Mouse (Mus musculus) spleen, postnatal 36 days (tissue): ENCODE measurements around the gene Jund.

Experiments
- DNase-seq, 2 experiments: peaks; one replicate each; pipeline ENCODE4 v3.0.0; 2022; ENCODE audit warnings: low spot score in 2 of 2, mixed read lengths in 1 of 2

Gene Jund

DNA sequence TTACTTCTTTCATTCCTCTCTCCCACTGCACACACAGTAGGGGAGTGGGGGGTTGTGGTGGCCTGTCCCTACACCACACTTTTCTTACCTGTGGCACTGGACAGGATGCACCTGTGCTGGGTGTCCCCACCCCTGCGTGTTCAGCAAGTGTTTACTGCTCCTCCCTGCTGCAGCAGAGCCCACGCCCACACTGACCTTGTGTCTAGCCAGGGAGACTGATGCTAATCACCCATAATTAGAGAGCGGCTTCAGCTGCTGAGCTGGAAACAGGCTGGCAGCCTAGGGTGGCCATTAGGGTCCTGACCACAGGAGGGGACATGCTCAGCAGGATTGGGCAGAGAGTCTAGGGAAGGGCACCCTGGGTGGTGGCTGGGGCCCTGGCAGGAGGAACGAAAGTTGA is 24.0 kb upstream of the Jund start:
- DNase-seq, result peak in 1 of 2 experiments; percentile 43

DNA sequence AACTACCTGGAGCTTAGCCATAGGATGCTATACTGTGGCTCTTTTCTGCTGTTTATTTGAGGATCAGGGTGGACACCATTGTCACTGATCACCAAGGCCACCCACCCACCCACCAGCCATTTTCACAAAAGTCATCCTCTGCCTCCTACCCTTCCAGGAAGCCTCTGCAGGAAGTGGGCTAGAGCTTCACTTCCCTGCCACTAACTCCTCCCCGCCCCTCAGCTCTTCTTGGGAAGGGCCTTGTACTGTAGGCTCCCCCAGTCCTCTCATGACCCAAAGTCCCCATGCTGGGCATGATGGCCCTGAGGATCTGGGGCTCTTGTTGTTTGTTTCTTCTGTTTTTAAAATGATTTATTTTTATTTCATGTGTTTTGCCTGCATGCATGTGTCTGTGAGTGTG is 23.4 kb upstream of the Jund start:
- DNase-seq, result peak; percentile 60 to 62

DNA sequence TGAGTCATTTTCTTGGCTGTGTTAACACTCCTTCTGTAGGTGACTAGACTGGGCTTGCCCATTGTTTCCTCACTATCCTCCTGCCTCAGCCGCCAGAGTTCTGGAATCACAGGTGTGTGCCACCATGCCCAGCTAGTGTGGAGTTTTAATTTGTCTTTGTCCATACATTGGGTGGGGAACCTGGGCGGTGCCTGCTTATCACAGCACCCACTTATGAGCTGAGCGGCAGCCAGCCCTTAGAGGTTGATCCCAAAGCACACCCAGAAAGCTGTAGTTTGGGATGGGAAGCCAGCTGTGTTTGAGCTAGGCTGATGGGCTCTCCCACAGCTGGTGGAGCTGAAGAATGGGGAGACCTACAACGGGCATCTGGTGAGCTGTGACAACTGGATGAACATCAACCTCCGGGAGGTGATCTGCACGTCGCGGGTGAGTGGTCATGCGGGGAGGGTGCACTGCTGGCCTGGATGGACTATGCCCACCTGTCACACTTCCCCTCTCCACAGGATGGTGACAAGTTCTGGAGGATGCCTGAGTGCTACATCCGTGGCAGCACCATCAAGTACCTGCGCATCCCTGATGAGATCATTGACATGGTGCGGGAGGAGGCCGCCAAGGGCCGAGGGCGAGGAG is 21.2 kb upstream of the Jund start:
- DNase-seq, result no peak

DNA sequence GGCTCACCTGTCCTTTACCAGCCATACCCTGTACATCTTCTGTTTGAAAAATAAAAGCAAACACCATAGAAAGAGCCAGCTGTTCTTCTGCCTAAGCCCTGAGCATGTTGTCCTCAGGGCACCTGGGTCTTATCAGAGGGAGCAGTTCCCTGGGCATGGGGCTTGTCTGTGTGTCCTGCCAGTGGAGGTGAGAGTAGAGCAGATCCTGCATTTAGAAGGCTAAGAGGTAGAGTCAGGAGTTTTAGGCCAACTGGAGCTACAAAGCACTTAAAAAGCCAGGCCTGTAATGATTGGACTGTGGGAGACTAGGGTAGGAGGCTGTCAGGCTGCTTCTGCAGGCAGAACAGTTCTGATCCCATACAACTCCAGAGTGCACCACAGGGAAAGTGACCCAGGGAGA is 20.1 kb upstream of the Jund start:
- no peak for DNase-seq

DNA sequence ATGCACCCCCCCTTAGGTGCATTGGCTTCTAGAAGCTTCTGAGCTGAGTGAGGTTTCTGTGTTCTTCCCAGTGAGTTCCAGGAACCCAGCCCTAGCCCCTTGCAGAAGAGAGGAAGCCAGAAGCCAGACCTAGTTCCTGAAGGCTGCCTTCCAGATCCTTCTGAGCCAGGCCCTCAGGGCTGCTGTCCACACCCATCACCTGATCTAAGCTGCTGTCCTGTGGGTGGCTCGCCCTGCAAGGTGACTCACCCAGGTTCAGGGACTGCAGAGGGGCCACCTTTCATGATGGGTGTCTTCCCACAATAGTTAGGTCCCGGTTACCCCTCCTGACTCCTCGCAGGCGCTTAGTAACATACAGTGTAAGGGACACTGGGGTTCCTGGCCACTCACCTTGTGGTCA is 19.3 kb upstream of the Jund start:
- no peak for DNase-seq

DNA sequence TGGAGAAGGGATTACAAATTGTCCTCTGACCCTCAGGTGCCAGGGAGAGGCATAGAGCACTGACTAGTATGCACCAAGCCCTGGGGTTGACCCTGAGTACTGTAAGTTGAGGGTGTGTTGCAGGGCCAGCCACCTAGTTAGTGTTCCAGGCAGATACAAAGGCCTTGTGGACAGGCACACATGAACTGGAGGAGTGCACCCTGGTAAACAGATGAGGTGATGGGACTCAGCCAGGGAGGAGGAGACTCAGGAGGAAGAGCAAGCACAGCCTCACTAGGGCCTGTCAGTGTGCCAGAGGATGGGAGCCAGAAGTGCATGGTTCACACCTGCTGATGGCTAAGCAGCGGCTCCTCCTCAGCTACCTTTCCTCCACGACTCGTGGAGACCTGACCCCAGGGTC is 18.7 kb upstream of the Jund start:
- no peak for DNase-seq

DNA sequence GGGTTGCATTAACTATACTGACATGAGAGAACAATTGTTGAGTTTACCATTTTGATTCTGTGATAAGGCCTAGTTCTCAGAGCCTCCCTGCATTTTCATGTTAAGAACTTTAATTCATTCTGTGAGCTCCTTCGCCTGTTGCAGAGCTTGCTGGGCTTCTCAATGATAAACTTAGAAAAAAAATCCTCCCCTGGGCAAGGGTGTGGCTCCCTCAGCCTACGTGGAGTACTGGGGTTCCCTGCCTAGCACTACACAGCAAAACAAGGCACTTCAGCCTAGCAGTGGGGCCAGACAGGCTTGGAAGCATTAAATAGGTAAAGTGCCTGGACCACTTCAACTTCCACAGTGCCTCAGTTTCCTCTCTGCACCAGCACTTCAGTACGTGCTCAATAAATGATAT is 17.3 kb upstream of the Jund start:
- DNase-seq, result no peak

DNA sequence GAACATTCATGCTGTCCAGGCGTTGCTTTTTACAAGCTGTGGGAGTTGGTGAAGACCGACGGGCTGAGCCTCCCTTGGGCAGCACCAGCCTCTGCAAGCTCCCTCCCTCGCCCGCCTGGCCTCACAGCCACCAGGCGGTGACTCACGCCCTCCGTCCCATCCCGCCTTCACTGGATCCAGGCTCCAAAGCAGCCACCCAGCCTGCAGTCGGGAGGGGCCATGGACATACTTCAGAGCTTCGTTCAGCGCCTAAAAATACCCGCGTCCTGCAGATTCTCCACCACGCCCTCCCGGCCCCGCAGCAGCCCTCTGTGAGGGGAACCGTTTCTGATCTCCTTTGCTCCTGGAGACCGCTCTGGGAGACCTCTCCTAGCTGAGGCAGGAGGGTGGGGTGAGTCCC is 16.6 kb upstream of the Jund start:
- DNase-seq, result no peak

DNA sequence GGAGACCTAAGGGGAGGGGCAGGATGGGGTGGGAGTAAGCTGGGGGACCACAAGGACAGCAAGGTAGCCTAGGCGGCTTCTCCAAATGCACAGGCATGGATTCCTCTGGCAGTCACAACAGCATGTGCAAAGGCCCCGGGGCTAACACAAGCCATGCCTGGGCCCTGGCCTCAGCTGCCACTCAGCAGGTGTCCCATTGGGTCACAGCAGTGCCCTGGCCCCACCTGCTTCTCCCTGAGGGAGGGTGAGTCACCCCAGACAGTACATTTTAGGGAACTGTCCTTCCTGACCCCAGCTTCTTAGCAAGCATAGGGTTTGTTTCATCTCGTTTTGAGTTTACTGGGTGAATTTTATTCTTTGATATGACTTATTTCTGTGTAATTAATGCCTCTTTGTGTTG is 16.1 kb upstream of the Jund start:
- no peak for DNase-seq

DNA sequence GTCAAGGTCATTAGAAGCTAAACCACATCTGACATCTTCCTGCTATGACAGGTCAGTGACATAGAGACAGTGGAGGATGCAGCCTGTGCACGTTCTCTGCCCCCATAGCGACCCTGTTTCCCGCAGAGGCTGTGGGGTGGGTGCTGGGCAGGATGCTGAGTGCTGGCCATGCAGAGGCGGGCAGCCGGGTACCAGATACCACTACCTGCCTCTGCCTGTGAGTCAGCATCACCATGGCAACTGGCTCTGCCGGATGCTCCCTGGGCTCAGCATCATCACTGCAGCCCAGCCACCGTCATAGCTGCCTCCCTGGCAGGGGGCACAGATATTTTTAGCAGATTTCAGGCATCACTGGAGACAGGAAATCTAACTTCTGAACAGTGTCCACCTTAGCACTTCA is 14.5 kb upstream of the Jund start:
- DNase-seq, result no peak

DNA sequence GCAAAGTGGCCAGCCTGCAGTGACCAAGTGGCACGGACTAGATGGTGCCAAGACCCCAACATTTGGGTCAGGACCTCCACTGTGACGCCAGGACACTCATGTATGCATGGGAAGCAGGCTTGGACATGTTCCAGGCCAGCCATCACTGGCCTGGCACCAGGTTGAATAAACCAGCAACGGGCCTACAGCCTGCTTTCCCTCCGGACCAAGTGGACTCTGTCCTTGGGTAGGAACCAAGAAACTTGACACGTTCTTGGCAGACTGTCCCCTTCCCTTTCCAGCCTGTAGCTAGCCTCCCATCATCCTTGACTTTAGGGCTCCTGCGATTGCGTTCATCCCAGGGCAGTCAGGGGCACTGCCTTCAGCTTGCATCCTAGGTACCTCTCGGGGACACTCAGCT is 11.2 kb upstream of the Jund start:
- no peak for DNase-seq

DNA sequence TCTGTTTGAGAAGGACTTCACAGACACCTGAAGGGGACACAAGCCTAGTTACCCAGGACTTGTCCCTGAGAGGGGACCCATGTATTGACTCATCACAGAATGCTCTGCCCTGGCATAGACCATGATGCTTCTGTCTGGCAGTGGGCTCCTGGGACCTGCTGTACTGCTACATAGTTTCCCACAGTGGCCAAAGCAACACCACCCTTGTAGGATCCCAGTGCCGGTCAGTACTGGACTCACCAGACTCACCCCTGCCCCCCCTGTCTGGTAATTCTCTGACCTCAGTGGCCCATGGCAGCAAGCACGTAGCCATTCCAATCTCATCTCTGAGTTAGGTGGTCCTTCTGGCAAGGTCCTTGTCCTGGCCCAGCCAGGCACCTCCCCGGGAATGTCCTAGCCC is 10.6 kb upstream of the Jund start:
- no peak for DNase-seq

DNA sequence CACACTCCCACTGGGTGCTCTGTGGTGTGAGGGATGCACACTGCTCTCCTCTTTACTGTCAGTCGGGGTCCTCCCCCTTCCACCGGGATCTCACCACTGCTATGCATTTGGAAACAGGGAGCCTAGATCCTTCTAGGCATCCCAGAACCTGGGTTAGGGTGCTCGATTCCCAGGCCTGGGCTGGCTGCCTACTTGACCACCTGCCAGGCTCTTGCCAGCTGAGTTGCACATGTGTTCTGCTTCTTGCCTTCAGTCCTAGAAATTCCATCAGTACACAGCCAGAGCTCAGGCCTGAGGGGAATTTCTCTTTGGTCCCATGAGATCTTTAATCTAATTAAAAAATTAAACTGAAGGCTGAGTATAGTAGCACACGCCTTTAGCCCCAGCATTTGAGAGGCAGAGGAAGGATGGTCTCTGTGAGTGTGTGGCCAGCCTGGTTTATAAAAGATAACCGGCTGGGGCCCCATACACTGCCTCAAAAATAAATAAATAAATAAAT is 8.8 kb upstream of the Jund start:
- DNase-seq, result no peak

DNA sequence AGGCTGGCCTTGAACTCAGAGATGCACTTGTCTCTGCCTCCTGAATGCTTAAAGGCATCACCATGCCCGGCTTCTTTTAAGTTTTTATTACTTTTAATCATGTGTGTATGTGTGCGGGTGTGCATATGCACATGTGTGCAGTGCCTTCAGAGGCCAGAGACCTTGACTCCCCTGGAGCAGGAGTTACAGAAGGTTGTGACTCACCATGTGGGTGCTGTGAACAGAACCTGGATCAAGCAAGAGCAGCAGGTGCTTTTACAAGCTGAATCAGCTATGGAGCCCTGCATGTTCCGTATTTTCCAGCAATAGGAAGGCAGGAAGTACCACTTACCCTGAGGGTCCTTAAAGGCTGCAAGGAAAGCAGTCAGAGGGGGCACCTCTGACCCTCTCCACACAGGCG is 7.5 kb upstream of the Jund start:
- DNase-seq, result no peak

DNA sequence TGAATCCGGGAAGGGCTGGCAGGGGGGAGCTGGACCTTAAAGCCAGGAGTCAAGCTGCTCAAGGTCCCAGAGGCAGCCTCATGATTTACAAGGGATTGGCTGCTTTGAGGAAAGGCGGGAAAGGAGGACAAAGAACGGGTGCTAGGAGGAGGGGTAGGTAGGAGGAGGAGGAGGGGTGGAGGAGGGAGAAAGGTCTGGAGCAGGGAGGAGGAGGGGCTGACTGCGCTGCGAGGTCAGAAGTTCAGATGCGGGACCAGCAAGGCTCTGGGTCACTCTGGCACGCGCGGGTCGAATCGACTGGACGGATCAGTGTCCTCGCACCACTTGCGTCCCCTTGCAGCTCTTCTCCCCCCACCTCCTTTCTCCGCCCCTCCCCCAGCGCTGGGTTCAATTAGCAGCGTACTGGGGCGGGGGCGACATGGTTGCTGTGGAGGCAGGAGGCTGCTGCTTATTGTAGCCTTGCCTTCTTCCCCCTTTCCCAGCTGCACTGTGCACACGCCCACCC is 7.0 kb upstream of the Jund start:
- DNase-seq, result no peak

DNA sequence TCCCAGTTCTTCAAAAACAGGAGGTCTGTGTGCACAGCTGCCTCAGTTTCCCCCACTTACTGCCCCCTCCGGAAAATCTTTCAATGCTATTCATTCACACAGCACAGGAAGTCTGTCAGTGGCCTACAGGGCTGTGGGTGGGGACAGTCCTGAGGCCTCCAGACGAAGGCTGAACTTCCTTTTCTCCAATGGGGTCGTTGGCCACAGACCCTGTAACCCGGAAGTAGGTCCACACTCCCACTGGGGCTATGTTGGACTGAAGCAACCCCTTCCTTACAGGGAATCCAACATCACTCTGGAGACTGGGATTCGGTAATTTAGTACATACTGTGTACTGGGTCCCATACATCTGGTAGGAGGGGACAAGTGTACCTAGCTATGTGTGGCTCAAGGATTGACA is 5.1 kb upstream of the Jund start:
- DNase-seq, result peak; percentile 60 to 61

DNA sequence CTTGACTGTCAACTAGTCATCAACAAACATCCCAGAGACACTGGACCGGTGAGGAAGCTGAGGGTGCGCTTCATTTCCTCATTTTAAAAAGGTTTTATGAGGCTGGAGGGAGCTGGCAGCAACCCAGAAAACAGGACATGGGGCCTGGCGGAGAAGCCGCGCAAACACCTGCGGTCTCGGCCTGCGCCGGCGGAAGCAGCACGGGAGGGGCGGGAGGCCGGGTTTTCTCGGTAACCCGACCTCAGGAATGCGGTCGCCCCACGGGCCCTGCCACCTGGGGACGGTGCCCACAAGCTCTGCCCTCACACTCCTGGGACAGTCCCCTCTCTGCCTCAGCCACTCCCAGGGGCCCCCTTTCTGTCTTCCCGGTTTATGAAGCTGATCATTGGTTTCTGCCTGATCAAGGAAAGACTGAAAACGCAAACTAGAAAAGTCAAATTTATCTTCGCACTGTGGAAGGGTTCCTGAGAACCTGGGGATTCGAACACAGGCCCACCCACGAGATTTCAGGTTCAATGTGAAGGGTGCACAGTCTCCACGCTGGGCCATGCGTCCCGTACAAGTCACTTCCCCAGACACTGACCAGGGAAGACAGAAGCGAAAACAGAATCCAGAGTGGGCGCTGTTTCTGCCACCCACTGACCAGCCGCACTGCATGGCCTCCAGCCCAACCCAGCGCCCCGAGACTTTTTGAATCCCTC is 3.3 kb upstream of the Jund start:
- DNase-seq, result peak; percentile 90 to 91

DNA sequence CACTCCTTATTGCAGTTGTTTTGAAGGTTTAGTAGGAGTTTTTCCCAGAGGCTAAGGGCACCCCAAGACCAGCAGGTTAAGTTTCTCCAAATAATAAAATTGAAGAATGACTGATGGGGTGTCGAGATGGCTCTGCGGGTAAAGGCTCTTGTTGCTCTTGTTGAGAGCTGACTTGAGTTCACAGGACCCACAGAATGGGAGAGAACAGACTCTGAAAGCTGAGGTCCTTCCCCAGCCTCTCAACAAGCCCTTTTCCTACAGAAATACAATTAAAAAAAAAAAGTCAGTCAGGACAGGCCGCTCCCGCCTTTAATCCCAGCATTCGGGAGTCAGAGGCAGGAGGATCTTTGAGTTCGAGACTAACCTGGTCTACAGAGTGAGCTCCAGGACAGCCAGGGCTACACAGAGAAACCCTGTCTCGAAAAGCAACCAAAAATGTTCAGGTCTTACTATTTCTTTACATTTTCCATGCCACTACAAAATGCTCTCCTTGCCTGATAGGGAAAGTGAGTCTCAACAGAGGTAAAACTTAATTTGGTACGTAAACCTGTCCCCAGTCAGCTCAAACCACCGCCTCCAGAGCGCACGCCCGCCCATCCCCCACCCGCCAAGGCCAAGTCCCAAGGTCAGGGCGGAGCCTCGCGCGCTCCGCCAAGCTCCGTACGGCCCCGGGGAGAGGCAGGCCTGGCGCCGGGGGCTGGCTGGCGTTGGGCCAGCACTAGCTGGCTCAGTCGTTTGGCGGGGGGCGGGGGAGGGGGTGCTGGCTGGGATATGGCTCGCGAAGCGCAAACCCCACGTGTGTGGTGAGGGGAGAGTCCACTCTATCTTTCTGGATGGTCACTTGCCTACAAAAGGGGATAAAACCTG is 2.5 kb upstream of the Jund start:
- DNase-seq, result peak; percentile 73 to 78

DNA sequence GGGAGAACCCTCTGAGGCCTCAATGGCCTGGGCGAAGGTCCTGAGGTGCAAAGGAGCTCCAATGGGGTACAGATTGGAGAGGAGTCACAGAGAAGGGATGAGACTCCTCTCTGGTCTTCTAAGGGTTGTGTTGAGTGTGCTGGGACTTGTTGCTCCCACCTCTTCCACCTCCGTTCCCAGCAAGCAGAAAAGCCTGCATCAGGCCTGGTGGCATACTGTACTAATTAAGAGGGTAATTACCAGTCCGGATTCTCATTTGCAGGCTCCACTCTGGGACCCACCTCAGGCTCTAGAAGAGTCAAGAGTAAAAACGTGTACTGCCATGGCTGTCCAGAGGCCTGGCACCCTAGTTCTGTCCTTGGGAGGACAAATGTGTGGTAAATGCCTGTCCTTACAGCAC is 1.8 kb upstream of the Jund start:
- no peak for DNase-seq

DNA sequence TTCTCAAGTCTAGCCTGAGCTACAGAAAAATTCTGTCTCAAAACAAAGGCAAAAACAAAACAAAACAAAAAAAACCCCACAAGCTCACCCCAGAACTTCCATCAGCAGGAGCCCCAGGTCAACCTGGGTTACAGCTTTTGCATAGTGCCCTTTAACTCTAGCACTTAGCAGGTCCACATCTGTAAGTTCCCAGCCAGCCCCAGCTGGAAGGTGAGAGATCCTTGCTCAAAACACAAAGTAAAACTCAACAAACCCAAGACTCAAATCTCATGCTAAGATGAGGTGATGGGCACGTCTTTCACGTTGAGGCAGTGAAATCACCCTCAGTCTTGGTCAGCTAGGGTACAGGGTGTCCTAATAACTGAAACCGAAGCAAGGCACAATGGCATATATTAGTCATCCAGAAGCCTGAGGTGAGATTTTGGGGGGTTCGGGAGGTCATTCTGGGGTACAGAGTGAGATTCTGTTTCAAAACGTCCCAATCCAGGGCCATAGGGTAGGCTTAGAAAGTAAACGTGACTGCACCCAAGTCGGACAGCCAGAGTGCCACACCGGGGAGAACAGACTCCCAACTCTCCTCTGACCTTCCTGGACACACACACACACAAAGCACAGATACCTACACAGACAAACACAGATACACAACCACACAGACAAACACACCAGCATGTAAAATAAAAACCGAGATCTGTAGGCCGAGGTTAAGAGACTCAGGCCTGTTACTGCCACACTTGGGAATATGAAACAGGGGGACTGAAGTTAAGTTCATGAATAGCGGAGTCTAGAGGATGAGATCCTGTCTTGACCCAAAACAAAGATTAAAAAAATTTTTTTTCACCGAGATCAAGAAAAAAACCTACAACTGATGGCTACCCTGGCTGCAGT is 1.1 kb upstream of the Jund start:
- no peak for DNase-seq

DNA sequence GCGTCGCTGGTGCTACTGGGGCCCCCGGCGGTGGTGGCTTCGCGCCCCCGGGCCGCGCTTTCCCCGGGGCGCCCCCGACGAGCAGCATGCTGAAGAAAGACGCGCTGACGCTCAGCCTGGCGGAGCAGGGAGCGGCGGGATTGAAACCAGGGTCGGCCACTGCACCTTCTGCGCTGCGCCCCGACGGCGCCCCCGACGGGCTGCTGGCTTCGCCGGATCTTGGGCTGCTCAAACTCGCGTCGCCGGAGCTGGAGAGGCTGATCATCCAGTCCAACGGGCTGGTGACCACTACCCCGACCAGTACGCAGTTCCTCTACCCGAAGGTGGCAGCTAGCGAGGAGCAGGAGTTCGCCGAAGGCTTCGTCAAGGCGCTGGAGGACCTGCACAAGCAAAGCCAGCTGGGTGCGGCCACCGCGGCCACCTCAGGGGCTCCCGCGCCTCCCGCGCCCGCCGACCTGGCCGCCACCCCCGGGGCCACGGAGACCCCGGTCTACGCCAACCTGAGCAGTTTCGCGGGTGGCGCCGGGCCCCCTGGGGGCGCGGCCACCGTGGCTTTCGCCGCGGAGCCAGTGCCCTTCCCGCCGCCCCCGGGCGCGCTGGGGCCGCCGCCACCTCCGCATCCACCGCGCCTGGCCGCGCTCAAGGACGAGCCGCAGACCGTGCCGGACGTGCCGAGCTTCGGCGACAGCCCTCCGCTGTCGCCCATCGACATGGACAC is 526 bp downstream of the Jund start:
- peak in 1 of 2 experiments; percentile 65 for DNase-seq
